Mouse (Mus musculus) midbrain, embryonic 16.5 days (tissue): ENCODE data around the gene Ndc1. TPM values are rescaled to one million over a fixed set of nuclear protein-coding genes. Genes with fewer than 3 reads are reported as not detected.
"Not testable (repeated sequence)": the region's sequence is repeated elsewhere in the genome, so short reads cannot be mapped to it uniquely, and the experiment has no call there.

Experiments used
- ATAC-seq: fragments of 200-750 bp; cut with Nextera tagmentation; 2 replicates; pipeline ENCODE4 v1.8.0; 2017; ENCODE audit warnings: moderate TSS enrichment
- H3K27ac ChIP-seq: fragments of 300-500 bp; sonication (generic); 2 replicates; pipeline ENCODE4 v1.5.1; 2014; ENCODE audit warnings: mild to moderate bottlenecking, low read length, mixed read lengths
- H3K27me3 ChIP-seq: fragments of 300-500 bp; sonication (generic); 2 replicates; pipeline ENCODE4 v1.6.1; 2014; ENCODE audit warnings: low read depth, low read length, mixed read lengths; ENCODE audit not compliant: control insufficient read depth, insufficient read depth
- H3K36me3 ChIP-seq: fragments of 300-500 bp; sonication (generic); 2 replicates; pipeline ENCODE4 v1.6.1; 2014; ENCODE audit warnings: mild to moderate bottlenecking, low read length, moderate library complexity, mixed read lengths; ENCODE audit not compliant: control insufficient read depth, insufficient read depth
- H3K4me1 ChIP-seq: fragments of 300-500 bp; sonication (generic); 2 replicates; pipeline ENCODE4 v1.6.1; 2014; ENCODE audit warnings: mild to moderate bottlenecking, low read length, mixed read lengths; ENCODE audit not compliant: control insufficient read depth, insufficient read depth
- H3K4me2 ChIP-seq: fragments of 300-500 bp; sonication (generic); 2 replicates; pipeline ENCODE4 v1.6.1; 2014; ENCODE audit warnings: mild to moderate bottlenecking, low read length, mixed read lengths
- H3K4me3 ChIP-seq: fragments of 300-500 bp; sonication (generic); 2 replicates; pipeline ENCODE4 v1.5.1; 2014; ENCODE audit warnings: low read depth, mild to moderate bottlenecking, low read length, moderate library complexity, mixed read lengths
- H3K9ac ChIP-seq: fragments of 300-500 bp; sonication (generic); 2 replicates; pipeline ENCODE4 v1.6.1; 2014; ENCODE audit warnings: low read depth, low read length, mixed read lengths
- H3K9me3 ChIP-seq: fragments of 300-500 bp; sonication (generic); replicated peaks from 2 replicates; pipeline ENCODE4 v1.6.1; 2014; ENCODE audit warnings: mild to moderate bottlenecking, low read length, mixed read lengths; ENCODE audit not compliant: control insufficient read depth, poor library complexity, severe bottlenecking
- WGBS: fragments of 180-500 bp; shearing (Covaris S2); extraction: QIAGEN DNeasy Blood & Tissue Kit; methylation state at CpG from one replicate; pipeline ENCODE4 v1.1.7; 2014; 5-methylcytosine and 5-hydroxymethylcytosine counted together
- polyA plus RNA-seq: library from polyadenylated mRNA; unstranded; fragments of >200 nt; fragmentation: Nextera tagmentation; extraction: Ambion mirVana; gene quantifications from 2 replicates; pipeline ENCODE4 v1.2.1, GENCODE M21; 2015

Gene Ndc1
- polyA plus RNA-seq, 1 experiment from 2014 or later = 19.3 TPM

- H3K27ac ChIP-seq = no peak overlapping the region
- H3K27me3 ChIP-seq = no peaks in the 10 kb centered on the region
- no peak for ATAC-seq
- H3K4me1 ChIP-seq = peaks cover 6% of the 10 kb centered on the region; the same call in 1 of the 2 replicates
- H3K36me3 ChIP-seq = no peaks in the 10 kb centered on the region
- WGBS = 74% methylated on average over 7 of the region's 7 CpGs
- no peaks in the 10 kb centered on the region for H3K9me3 ChIP-seq
- H3K9ac ChIP-seq = no peak overlapping the region
- H3K4me3 ChIP-seq = no peak overlapping the region
- no peak overlapping the region for H3K4me2 ChIP-seq
Observed at GRCm38 (mm10) chr4:107344612-107345011, 23.0 kb upstream of the Ndc1 start.

DNA sequence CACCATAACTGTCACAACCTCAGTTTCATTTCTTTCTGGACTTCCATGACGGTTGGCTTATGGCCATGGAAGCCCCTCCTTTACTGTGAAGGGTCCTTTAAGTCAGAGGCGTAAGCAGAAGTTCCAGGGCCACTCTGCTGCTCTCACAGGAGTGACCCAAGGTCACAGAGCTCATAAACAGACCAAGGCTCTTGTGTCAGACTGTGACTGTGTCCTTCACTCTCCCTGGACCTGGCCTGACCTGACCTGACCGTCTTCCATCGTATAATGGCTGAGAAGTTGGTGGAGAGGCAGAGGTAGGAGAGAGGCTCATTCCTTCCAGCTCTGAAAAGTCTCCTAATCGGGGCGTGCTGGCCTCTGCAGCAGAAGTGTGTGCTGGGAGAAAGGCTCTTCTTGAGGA is 20.4 kb upstream of the Ndc1 start:
- Histone ChIP-seq H3K4me2 (no peak overlapping the region), H3K27me3 (no peaks in the 10 kb centered on the region), H3K9ac (no peak overlapping the region), H3K36me3 (no peaks in the 10 kb centered on the region; the same call in 1 of the 2 replicates), H3K27ac (no peak overlapping the region), H3K4me1 (peaks cover 6% of the 10 kb centered on the region; the same call in 1 of the 2 replicates), H3K9me3 (no peaks in the 10 kb centered on the region), H3K4me3 (no peak overlapping the region)
- no peak for ATAC-seq
- WGBS = 84% methylated on average over 6 of the region's 6 CpGs

DNA sequence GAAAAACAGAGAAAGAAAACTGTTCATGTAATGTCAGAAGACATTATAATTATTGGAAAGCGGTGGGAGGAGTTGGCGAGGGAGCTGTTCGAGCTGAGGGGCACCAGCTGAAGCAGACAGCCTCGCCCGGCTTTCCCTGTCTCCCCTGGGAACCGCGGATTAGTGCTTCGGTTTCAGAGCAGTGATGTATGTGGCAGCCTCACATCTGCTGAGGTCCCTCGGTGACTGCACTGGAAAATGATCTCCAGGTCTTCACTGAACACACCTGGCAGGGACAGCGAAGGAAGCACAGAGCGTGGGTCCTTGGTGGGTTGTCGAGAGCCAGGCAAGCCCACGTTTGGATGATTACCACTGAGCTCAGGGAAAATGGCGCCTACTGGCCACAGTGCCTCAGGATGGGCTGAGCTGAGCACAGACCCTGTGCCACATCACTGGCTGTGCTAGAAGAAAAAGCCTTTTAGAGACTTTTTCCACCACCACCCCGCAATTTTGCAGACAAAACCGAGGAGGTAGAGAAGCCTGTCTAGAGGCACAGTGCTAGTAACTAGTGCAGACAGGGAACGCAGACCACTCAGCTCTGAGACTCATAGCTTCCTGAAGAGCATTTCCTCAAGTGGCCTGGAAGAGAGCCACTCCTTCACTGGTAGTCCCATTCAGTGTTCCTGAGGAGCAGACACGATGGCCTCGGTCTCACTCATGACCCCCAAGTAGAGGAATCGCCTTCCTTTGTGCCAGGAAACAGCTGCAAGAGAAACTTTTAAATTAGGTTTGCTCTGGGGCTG is 18.9 kb upstream of the Ndc1 start:
- Histone ChIP-seq H3K27ac (peak overlapping the region; percentile 40), H3K36me3 (no peaks in the 10 kb centered on the region; the same call in 1 of the 2 replicates), H3K4me3 (no peak overlapping the region), H3K4me2 (no peak overlapping the region), H3K9me3 (no peaks in the 10 kb centered on the region), H3K4me1 (peaks cover 6% of the 10 kb centered on the region; the same call in 1 of the 2 replicates), H3K27me3 (no peaks in the 10 kb centered on the region), H3K9ac (0 out of 2 replicates have a peak overlapping the region, but pooled peaks have one; percentile 12)
- 65% methylated on average over 20 of the region's 20 CpGs for WGBS
- peak; percentile 36; the same call in 1 of the 2 replicates for ATAC-seq

DNA sequence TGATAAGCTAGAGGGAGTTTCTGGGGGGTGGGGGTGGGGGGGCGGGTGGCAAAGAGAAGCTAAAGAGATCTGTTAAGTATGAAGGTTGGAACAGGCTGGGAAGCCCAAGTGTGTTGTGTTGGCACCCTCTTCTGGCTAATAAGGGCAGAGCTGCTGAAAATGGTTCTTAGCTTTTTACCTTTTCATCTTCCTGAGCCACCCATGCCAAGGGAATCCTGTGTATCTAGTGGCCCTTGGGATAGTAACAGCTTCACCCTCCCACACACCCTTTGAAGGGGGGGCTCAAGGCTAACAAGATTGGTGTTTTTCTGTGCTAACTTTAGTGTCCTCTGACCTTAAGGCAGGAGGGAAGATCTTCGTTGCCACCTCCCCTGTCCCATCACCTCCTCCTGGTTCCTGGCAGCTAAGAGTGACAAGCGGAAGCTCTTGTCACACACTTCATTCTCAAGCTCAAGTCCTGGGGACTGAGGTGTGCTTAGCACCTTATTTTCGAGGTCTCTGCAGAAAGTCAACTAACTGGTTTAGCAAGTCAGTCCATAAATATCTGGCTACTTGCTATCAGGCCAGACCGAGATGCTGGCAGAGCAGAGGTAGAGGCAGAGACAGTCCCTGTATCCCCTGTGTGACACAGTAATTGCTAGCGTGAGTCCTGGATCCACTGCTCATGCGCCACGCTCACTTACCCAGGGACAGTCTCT is 18.1 kb upstream of the Ndc1 start:
- H3K4me1 ChIP-seq = peaks cover 6% of the 10 kb centered on the region; the same call in 1 of the 2 replicates
- no peaks in the 10 kb centered on the region; the same call in none of the 2 replicates for H3K36me3 ChIP-seq
- H3K27ac ChIP-seq = no peak overlapping the region
- no peak overlapping the region for H3K4me2 ChIP-seq
- H3K27me3 ChIP-seq = no peaks in the 10 kb centered on the region
- no peak overlapping the region for H3K9ac ChIP-seq
- ATAC-seq = peak; percentile 65; the same call in 1 of the 2 replicates
- H3K9me3 ChIP-seq = no peaks in the 10 kb centered on the region
- H3K4me3 ChIP-seq = no peak overlapping the region
- WGBS = 72% methylated on average over 8 of the region's 8 CpGs

DNA sequence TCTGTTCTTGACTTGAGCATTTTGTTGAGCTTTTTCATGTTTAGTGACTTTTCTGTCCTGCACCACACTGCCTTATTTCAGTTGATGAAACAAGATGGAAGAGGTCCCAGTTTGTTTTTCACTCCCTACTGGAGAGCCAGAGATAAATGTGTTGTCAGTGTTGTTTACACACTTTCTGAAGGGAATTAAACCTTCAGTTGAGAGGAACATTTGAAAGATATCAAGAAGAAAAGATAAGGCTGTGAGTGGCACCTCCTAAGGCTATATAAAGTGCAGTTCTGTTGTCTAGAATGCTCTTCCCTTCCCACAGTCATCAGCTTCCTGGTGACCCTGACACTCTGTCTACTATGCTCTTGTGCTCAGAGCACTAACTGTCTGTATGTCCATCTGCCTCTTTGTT is 16.2 kb upstream of the Ndc1 start:
- Histone ChIP-seq H3K9me3 (no peaks in the 10 kb centered on the region), H3K27me3 (no peaks in the 10 kb centered on the region), H3K4me1 (peaks cover 6% of the 10 kb centered on the region; the same call in 1 of the 2 replicates), H3K27ac (no peak overlapping the region), H3K4me2 (no peak overlapping the region), H3K9ac (no peak overlapping the region), H3K4me3 (no peak overlapping the region), H3K36me3 (no peaks in the 10 kb centered on the region; the same call in none of the 2 replicates)
- no peak for ATAC-seq

- no peak for ATAC-seq
- no peak overlapping the region for H3K9ac ChIP-seq
Observed at GRCm38 (mm10) chr4:107353612-107354011, 14.0 kb upstream of the Ndc1 start.

DNA sequence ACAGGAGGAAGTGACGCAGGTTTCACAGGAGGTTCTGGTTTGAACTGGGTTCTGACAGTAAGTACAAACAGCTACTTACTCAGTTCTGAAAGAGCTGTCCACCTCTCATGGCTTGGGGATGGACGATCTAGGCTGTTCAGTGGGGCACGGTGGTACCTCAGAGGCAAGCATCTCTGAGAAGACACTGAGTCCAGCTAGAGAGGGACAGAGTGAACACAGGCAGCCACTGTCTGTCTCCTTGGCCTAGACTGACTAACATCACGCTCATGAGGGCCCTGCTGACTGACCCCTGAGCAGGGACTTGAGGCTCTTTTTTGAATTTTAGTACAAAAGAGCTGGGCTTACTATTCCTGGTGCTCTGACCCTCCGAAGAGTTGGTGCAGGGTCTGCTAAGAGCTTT is 13.5 kb upstream of the Ndc1 start:
- H3K9ac ChIP-seq = no peak overlapping the region
- no peaks in the 10 kb centered on the region for H3K27me3 ChIP-seq
- no peaks in the 10 kb centered on the region for H3K9me3 ChIP-seq
- H3K27ac ChIP-seq = no peak overlapping the region
- no peaks in the 10 kb centered on the region for H3K4me1 ChIP-seq
- no peak for ATAC-seq
- WGBS = 81% methylated on average over 5 of the region's 5 CpGs
- H3K36me3 ChIP-seq = no peaks in the 10 kb centered on the region; the same call in none of the 2 replicates
- no peak overlapping the region for H3K4me3 ChIP-seq
- H3K4me2 ChIP-seq = no peak overlapping the region

More at GRCm38 (mm10) chr4:107353612-107354011, 14.0 kb upstream of the Ndc1 start:
- Histone ChIP-seq H3K4me3 (no peak overlapping the region), H3K36me3 (no peaks in the 10 kb centered on the region; the same call in none of the 2 replicates), H3K27ac (no peak overlapping the region), H3K4me2 (no peak overlapping the region), H3K9me3 (no peaks in the 10 kb centered on the region), H3K4me1 (peaks cover 4% of the 10 kb centered on the region; the same call in 1 of the 2 replicates), H3K27me3 (no peaks in the 10 kb centered on the region)
- 88% methylated on average over 3 of the region's 3 CpGs for WGBS

DNA sequence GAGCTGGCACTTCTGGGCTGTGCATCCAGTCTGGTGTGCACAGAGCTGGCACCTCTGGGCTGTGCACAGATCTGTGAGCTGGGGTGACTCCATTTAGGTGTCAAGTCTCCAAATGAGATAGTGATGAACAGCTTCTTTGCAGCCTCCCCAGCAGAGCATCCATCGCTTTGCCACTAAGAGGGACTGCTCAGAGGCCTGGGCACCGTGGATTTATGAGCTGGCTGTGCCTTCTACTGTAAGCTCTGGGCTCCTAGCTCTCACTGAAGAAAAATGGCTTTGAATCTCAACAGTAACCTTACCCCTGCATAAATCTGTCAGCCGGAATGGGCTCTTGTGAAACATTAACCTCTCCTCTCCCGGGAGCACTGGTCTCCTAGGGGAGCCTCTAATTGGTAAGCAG is 13.0 kb upstream of the Ndc1 start:
- no peaks in the 10 kb centered on the region for H3K4me1 ChIP-seq
- no peak for ATAC-seq
- no peak overlapping the region for H3K4me3 ChIP-seq
- no peaks in the 10 kb centered on the region for H3K9me3 ChIP-seq
- WGBS = 68% methylated on average over 4 of the region's 4 CpGs
- H3K4me2 ChIP-seq = no peak overlapping the region
- H3K27ac ChIP-seq = no peak overlapping the region
- H3K9ac ChIP-seq = no peak overlapping the region
- H3K27me3 ChIP-seq = no peaks in the 10 kb centered on the region
- H3K36me3 ChIP-seq = no peaks in the 10 kb centered on the region; the same call in none of the 2 replicates

GRCm38 (mm10) chr4:107357172-107357571 is 10.4 kb upstream of the Ndc1 start:
- WGBS = 84% methylated on average over 8 of the region's 8 CpGs

More at GRCm38 (mm10) chr4:107357172-107357571, 10.4 kb upstream of the Ndc1 start:
- not testable (repeated sequence) for ATAC-seq, H3K9ac ChIP-seq, H3K36me3 ChIP-seq, H3K4me2 ChIP-seq, H3K4me3 ChIP-seq, H3K9me3 ChIP-seq, H3K4me1 ChIP-seq, H3K27ac ChIP-seq, H3K27me3 ChIP-seq
